Mouse (Mus musculus) midbrain, embryonic 14.5 days (tissue): ENCODE data around the gene Pkd1. TPM values are rescaled to one million over a fixed set of nuclear protein-coding genes. Genes with fewer than 3 reads are reported as not detected.

Source experiments
- ATAC-seq: fragments of 200-750 bp; cut with Nextera tagmentation; 2 replicates; pipeline ENCODE4 v1.8.0; 2017; ENCODE audit warnings: moderate number of reproducible peaks, moderate library complexity; ENCODE audit not compliant: low FRiP score, low TSS enrichment
- DNase-seq: peaks from one replicate; pipeline ENCODE4 v3.0.0-alpha.2; 2015
- H3K27ac ChIP-seq: fragments of 300-500 bp; sonication (generic); replicated peaks from 2 replicates; pipeline ENCODE4 v1.5.1; 2014; ENCODE audit warnings: mild to moderate bottlenecking, low read depth, low read length, moderate library complexity
- H3K27me3 ChIP-seq: fragments of 300-500 bp; sonication (generic); 2 replicates; pipeline ENCODE4 v1.6.1; 2014; ENCODE audit warnings: low read length, control low read depth, mixed read lengths; ENCODE audit not compliant: control insufficient read depth, insufficient read depth
- H3K36me3 ChIP-seq: fragments of 300-500 bp; sonication (generic); 2 replicates; pipeline ENCODE4 v1.6.1; 2014; ENCODE audit warnings: low read length, control low read depth; ENCODE audit not compliant: control insufficient read depth, insufficient read depth
- H3K4me1 ChIP-seq: fragments of 300-500 bp; sonication (generic); 2 replicates; pipeline ENCODE4 v1.6.1; 2014; ENCODE audit warnings: mild to moderate bottlenecking, antibody characterized with exemption, low read length, control low read depth; ENCODE audit not compliant: control insufficient read depth, insufficient read depth
- H3K4me2 ChIP-seq: fragments of 300-500 bp; sonication (generic); 2 replicates; pipeline ENCODE4 v1.6.1; 2014; ENCODE audit warnings: mild to moderate bottlenecking, low read length, moderate library complexity
- H3K4me3 ChIP-seq: fragments of 300-500 bp; sonication (generic); replicated peaks from 2 replicates; pipeline ENCODE4 v1.5.1; 2014; ENCODE audit warnings: low read depth, low read length
- H3K9ac ChIP-seq: fragments of 300-500 bp; sonication (generic); replicated peaks from 2 replicates; pipeline ENCODE4 v1.6.1; 2014; ENCODE audit warnings: mild to moderate bottlenecking, low read length, moderate library complexity
- H3K9me3 ChIP-seq: fragments of 300-500 bp; sonication (generic); 2 replicates; pipeline ENCODE4 v1.6.1; 2016; ENCODE audit warnings: low read length, control low read depth, mixed read lengths; ENCODE audit not compliant: control insufficient read depth
- WGBS: fragments of 180-500 bp; shearing (Covaris S2); extraction: QIAGEN DNeasy Blood & Tissue Kit; methylation state at CpG from one replicate; pipeline ENCODE4 v1.1.7; 2014; 5-methylcytosine and 5-hydroxymethylcytosine counted together
- polyA plus RNA-seq: library from polyadenylated mRNA; unstranded; fragments of >200 nt; fragmentation: Nextera tagmentation; extraction: Ambion mirVana; gene quantifications from 2 replicates; pipeline ENCODE4 v1.2.1, GENCODE M21; 2014

Pkd1 gene
- polyA plus RNA-seq, 1 experiment from 2014 or later = 28.3 TPM

DNA sequence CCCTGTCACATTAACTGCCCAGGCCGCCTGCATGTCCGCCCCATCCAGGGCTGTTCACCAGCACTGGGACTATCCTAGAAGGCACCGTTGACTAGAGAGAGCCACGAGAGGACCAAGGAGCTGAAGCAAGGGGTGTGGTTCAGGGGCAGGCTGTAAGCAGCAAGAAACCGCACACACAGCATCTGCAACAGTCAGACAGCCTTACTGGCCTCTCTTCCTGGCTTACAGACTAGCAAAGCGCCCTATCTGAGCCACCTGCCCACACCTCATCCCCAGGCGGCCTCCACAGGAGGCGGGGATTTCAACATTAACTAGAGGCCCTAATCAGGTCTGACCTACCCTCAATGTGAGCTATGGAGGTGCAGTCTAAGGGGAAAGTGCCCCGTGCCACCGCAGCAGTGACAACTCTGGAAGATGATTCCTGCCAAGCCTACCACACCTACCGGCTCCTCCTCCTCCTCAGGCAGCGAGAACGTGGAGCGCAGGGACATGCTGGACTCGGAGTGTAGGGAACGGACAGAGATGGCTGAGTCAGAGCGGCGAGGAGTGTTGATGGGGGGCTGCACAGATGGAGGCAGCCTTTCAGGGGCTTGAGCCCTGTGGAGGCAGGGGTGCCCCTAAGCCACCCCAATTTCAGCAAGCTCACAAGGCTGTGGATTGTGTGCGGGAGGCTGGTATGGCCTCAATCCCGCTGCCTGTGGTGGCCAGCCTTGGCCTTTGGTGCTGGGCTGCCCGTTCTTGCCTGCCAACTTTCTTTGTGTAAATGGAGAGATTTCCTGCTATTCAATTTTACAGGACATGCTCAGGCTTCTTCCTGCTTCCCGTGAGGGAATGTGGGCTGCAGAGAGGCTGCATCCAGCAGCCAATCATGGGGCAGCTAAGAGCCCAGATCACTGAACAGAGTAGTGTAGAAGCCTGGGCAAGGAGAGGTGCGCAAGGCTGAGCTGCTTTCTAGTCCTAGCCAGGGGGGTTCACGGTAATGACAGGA, 35.1 kb upstream of the Pkd1 start:
- Histone ChIP-seq H3K4me2 (no peak overlapping the region), H3K27ac (no peak overlapping the region), H3K36me3 (peaks cover 86% of the 10 kb centered on the region), H3K27me3 (no peaks in the 10 kb centered on the region), H3K4me3 (no peak overlapping the region), H3K9ac (no peak overlapping the region), H3K4me1 (no peaks in the 10 kb centered on the region), H3K9me3 (no peaks in the 10 kb centered on the region)
- DNase-seq (no peak), ATAC-seq (no peak)
- 90% methylated on average over 24 of the region's 24 CpGs for WGBS

GRCm38 (mm10) chr17:24520450-24520849, 29.2 kb upstream of the Pkd1 start:
- Histone ChIP-seq H3K36me3 (peaks cover 49% of the 10 kb centered on the region), H3K4me1 (no peaks in the 10 kb centered on the region), H3K9me3 (no peaks in the 10 kb centered on the region), H3K4me3 (no peak overlapping the region), H3K27me3 (no peaks in the 10 kb centered on the region), H3K4me2 (no peak overlapping the region), H3K9ac (no peak overlapping the region), H3K27ac (no peak overlapping the region)
- ATAC-seq (no peak), DNase-seq (no peak)
- WGBS = 94% methylated on average over 4 of the region's 4 CpGs

GRCm38 (mm10) chr17:24524734-24525133, 24.9 kb upstream of the Pkd1 start:
- ATAC-seq (no peak), DNase-seq (no peak)
- Histone ChIP-seq H3K27me3 (no peaks in the 10 kb centered on the region), H3K4me3 (no peak overlapping the region), H3K4me2 (no peak overlapping the region), H3K4me1 (peaks cover 20% of the 10 kb centered on the region), H3K27ac (no peak overlapping the region), H3K36me3 (peaks cover 17% of the 10 kb centered on the region; the same call in 1 of the 2 replicates), H3K9me3 (no peaks in the 10 kb centered on the region), H3K9ac (no peak overlapping the region)
- WGBS = 78% methylated on average over 2 of the region's 2 CpGs

GRCm38 (mm10) chr17:24527315-24527714, 22.3 kb upstream of the Pkd1 start:
- Histone ChIP-seq H3K4me1 (peaks cover 24% of the 10 kb centered on the region), H3K36me3 (peaks cover 23% of the 10 kb centered on the region), H3K9me3 (no peaks in the 10 kb centered on the region), H3K4me2 (peak overlapping the region; percentile 80), H3K27ac (peak overlapping the region; percentile 77), H3K9ac (peak overlapping the region; percentile 82), H3K27me3 (no peaks in the 10 kb centered on the region), H3K4me3 (peak overlapping the region; percentile 81)
- DNase-seq (no peak), ATAC-seq (no peak; the same call in 1 of the 2 replicates)
- under 1% methylated on average over 19 of the region's 19 CpGs for WGBS

GRCm38 (mm10) chr17:24527723-24528559, 21.7 kb upstream of the Pkd1 start, which contains the start of gene Traf7:
Traf7 (minus strand) TSS chr17:24527938.
- DNase-seq (peak; percentile 97), ATAC-seq (peak; percentile 98)
- peak within 1 kb of the TSS; percentile 91 for H3K4me2 ChIP-seq
- H3K4me1 ChIP-seq = peaks cover 25% of the 10 kb centered on the region
- H3K36me3 ChIP-seq = peaks cover 23% of the 10 kb centered on the region
- H3K9me3 ChIP-seq = no peaks in the 10 kb centered on the region
- WGBS = under 1% methylated on average over 40 of the region's 40 CpGs
- H3K9ac ChIP-seq = peak within 1 kb of the TSS; percentile 82
- H3K4me3 ChIP-seq = peak within 1 kb of the TSS; percentile 81
- H3K27ac ChIP-seq = peak within 1 kb of the TSS; percentile 79
- no peaks in the 10 kb centered on the region for H3K27me3 ChIP-seq

GRCm38 (mm10) chr17:24528560-24528918, 21.1 kb upstream of the Pkd1 start:
- peak overlapping the region; percentile 81 for H3K4me3 ChIP-seq
- peak overlapping the region; percentile 91 for H3K4me2 ChIP-seq
- H3K9me3 ChIP-seq = no peaks in the 10 kb centered on the region
- peaks cover 30% of the 10 kb centered on the region for H3K4me1 ChIP-seq
- WGBS = under 1% methylated on average over 8 of the region's 8 CpGs
- ATAC-seq (no peak), DNase-seq (peak; percentile 23)
- H3K9ac ChIP-seq = peak overlapping the region; percentile 49
- no peaks in the 10 kb centered on the region for H3K27me3 ChIP-seq
- peak overlapping the region; percentile 79 for H3K27ac ChIP-seq
- peaks cover 23% of the 10 kb centered on the region for H3K36me3 ChIP-seq

DNA sequence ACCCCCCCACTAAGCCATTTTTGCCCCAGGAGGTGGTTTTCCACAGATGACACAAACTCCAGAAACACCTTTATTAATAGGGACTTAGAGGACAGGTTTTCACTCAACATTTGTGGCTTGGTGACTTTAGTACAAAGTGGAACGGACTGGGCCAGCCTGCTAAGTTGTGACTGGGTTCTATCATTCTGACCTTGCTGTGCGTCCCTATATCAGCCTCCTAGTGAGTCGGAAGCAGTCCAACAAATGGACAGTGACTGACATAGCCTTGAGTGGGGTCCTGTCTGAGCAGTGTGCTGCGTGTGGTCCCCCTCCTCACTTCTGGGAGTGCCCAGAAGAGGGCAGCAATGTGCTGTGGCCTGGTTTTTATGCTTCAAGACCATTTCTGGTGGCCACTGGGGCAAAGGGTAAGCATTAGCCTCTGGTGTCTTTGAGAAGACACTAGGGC, 20.6 kb upstream of the Pkd1 start:
- Histone ChIP-seq H3K4me3 (peak overlapping the region; percentile 81), H3K9ac (peak overlapping the region; percentile 49), H3K4me2 (peak overlapping the region; percentile 91), H3K9me3 (no peaks in the 10 kb centered on the region), H3K36me3 (peaks cover 23% of the 10 kb centered on the region), H3K27me3 (no peaks in the 10 kb centered on the region), H3K4me1 (peaks cover 30% of the 10 kb centered on the region), H3K27ac (no peak overlapping the region)
- DNase-seq = peak; percentile 85
- ATAC-seq = no peak
- 2% methylated on average over 4 of the region's 4 CpGs for WGBS

GRCm38 (mm10) chr17:24529883-24530282, 19.8 kb upstream of the Pkd1 start:
- Histone ChIP-seq H3K36me3 (peaks cover 17% of the 10 kb centered on the region), H3K9me3 (no peaks in the 10 kb centered on the region), H3K27me3 (no peaks in the 10 kb centered on the region), H3K4me2 (peak overlapping the region; percentile 91), H3K9ac (peak overlapping the region; percentile 49), H3K4me1 (peaks cover 30% of the 10 kb centered on the region), H3K4me3 (peak overlapping the region; percentile 81), H3K27ac (peak overlapping the region; percentile 37; the same call in 1 of the 2 replicates)
- ATAC-seq (no peak), DNase-seq (no peak)
- 30% methylated on average over 5 of the region's 5 CpGs for WGBS
